Mouse (Mus musculus) urinary bladder, adult 2 months (tissue): ENCODE results near the gene Gm20765. TPM values are rescaled to one million over a fixed set of nuclear protein-coding genes. Genes with fewer than 3 reads are reported as not detected.
"Not testable (repeated sequence)": the region's sequence is repeated elsewhere in the genome, so short reads cannot be mapped to it uniquely, and the experiment has no call there.

Experiments used
- DNase-seq: peaks from one replicate; pipeline ENCODE4 v3.0.0; 2022; ENCODE audit warnings: low spot score
- polyA plus RNA-seq: library from polyadenylated mRNA; depleted of rRNA; stranded (reverse); fragments of >200 nt; gene quantifications from 2 replicates; pipeline ENCODE4 v1.2.3, GENCODE M21; 2012; rRNA removed

Gm20765 gene
- polyA plus RNA-seq: not detected in 2 replicates

GRCm38 (mm10) chr10:104185233-104185632 is at the start of gene Gm20765:
Gm20765 (plus strand) TSS chr10:104185533.
- not testable (repeated sequence) for DNase-seq

- DNase-seq: not testable (repeated sequence)
These were observed 42.6 kb upstream of the Gm20765 start, which contains the start of gene Gm21293 for GRCm38 (mm10) chr10:104142687-104143086. Gm21293 (plus strand) TSS chr10:104142987.

- DNase-seq: not testable (repeated sequence)
These were observed 34.1 kb upstream of the Gm20765 start, which contains the start of gene Gm6763 for GRCm38 (mm10) chr10:104151197-104151596. Gm6763 (plus strand) TSS chr10:104151497.

- DNase-seq: not testable (repeated sequence)
These were observed 25.6 kb upstream of the Gm20765 start, which contains the start of gene Gm8764 for GRCm38 (mm10) chr10:104159706-104160105. Gm8764 (plus strand) TSS chr10:104160006.

- not testable (repeated sequence) for DNase-seq
These were observed 17.1 kb upstream of the Gm20765 start, which contains the start of gene Gm21304 for GRCm38 (mm10) chr10:104168215-104168614. Gm21304 (plus strand) TSS chr10:104168515.

GRCm38 (mm10) chr10:104176724-104177123 is 8.6 kb upstream of the Gm20765 start, which contains the start of gene Gm21312:
Gm21312 (plus strand) TSS chr10:104177024.
- not testable (repeated sequence) for DNase-seq

- DNase-seq: not testable (repeated sequence)
These were observed 8.4 kb downstream of the Gm20765 start, which contains the start of gene Gm4340 for GRCm38 (mm10) chr10:104193742-104194141. Gm4340 (plus strand) TSS chr10:104194042.

- DNase-seq: no peak
These were observed 24.3 kb downstream of the Gm20765 start for GRCm38 (mm10) chr10:104209655-104210054.

- no peak for DNase-seq
These were observed 25.1 kb downstream of the Gm20765 start for GRCm38 (mm10) chr10:104210268-104210990.

- no peak for DNase-seq
These were observed 29.2 kb downstream of the Gm20765 start for GRCm38 (mm10) chr10:104214527-104214926.

- no peak for DNase-seq
These were observed 35.1 kb downstream of the Gm20765 start for GRCm38 (mm10) chr10:104220303-104221021.

Other genes starting within 250 kb of the Gm20765 start
- not detected in 2 replicates for gene Gm21293, start 42.5 kb upstream of the Gm20765 start, polyA plus RNA-seq
- not detected in 2 replicates for gene Gm6763, start 34.0 kb upstream of the Gm20765 start, polyA plus RNA-seq
- not detected in 2 replicates for gene Gm8764, start 25.5 kb upstream of the Gm20765 start, polyA plus RNA-seq
- not detected in 2 replicates for gene Gm21304, start 17.0 kb upstream of the Gm20765 start, polyA plus RNA-seq
- gene Gm21312, start 8.5 kb upstream of the Gm20765 start, polyA plus RNA-seq: not detected in 2 replicates
- gene Gm4340, start 8.5 kb downstream of the Gm20765 start, polyA plus RNA-seq: not detected in 2 replicates